Mouse (Mus musculus) liver, adult 2 months (tissue): ENCODE measurements around the gene 4933405O20Rik.

ENCODE experiments used
- CTCF ChIP-seq: fragments of 200-500 bp; IDR thresholded peaks from 2 replicates; pipeline ENCODE4 v1.5.1; 2011; ENCODE audit warnings: low read depth, low read length, control low read depth
- POLR2A ChIP-seq: fragments of 200-500 bp; IDR thresholded peaks from 2 replicates; pipeline ENCODE4 v1.6.1; 2011; ENCODE audit warnings: low read length, control low read depth; ENCODE audit not compliant: insufficient read depth; ENCODE audit errors: extremely low read depth

GRCm38 (mm10) chr7:50588642-50589424 is 10.2 kb upstream of the 4933405O20Rik start:
- TF ChIP-seq POLR2A (no peak), CTCF (no peak)
